Mouse (Mus musculus) thymus, adult 2 months (tissue): ENCODE data around the gene Tmem263.

ENCODE experiments used
- CTCF ChIP-seq: fragments of 200-500 bp; IDR thresholded peaks from 2 replicates; pipeline ENCODE4 v1.5.1; 2012; ENCODE audit warnings: mild to moderate bottlenecking, control low read depth, low read length, moderate library complexity, borderline replicate concordance; ENCODE audit not compliant: control insufficient read depth, poor library complexity, insufficient read depth; ENCODE audit errors: extremely low read depth
- POLR2A ChIP-seq: fragments of 200-500 bp; IDR thresholded peaks from 2 replicates; pipeline ENCODE4 v1.6.1; 2012; ENCODE audit warnings: mild to moderate bottlenecking, low read length, control low read depth, moderate library complexity; ENCODE audit not compliant: control insufficient read depth, poor library complexity, insufficient read depth; ENCODE audit errors: extremely low read depth

GRCm38 (mm10) chr10:85161745-85162351 is 59.4 kb downstream of the Tmem263 start:
- TF ChIP-seq POLR2A (no peak), CTCF (no peak)
